Mouse (Mus musculus) kidney, postnatal 0 days (tissue): Measurements from ENCODE around the gene Aff4. TPM values are rescaled to one million over a fixed set of nuclear protein-coding genes. Genes with fewer than 3 reads are reported as not detected.

ENCODE experiments used
- ATAC-seq: fragments of 200-750 bp; cut with Nextera tagmentation; replicated peaks from 2 replicates; pipeline ENCODE4 v1.8.0; 2017; ENCODE audit warnings: low read depth, moderate number of reproducible peaks, moderate TSS enrichment, moderate library complexity; ENCODE audit not compliant: low FRiP score
- DNase-seq: peaks from one replicate; pipeline ENCODE4 v3.0.0-alpha.2; 2016; ENCODE audit warnings: low spot score
- H3K27ac ChIP-seq: fragments of 300-500 bp; sonication (generic); 2 replicates; pipeline ENCODE4 v1.5.1; 2014; ENCODE audit warnings: mild to moderate bottlenecking
- H3K27me3 ChIP-seq: fragments of 300-500 bp; sonication (generic); 2 replicates; pipeline ENCODE4 v1.6.1; 2014; ENCODE audit warnings: low read length, mixed read lengths; ENCODE audit not compliant: insufficient read depth
- H3K36me3 ChIP-seq: fragments of 300-500 bp; sonication (generic); 2 replicates; pipeline ENCODE4 v1.6.1; 2014; ENCODE audit warnings: low read length, mixed read lengths; ENCODE audit not compliant: insufficient read depth
- H3K4me1 ChIP-seq: fragments of 300-500 bp; sonication (generic); replicated peaks from 2 replicates; pipeline ENCODE4 v1.6.1; 2014; ENCODE audit warnings: antibody characterized with exemption, low read length, mixed read lengths; ENCODE audit not compliant: insufficient read depth
- H3K4me2 ChIP-seq: fragments of 300-500 bp; sonication (generic); 2 replicates; pipeline ENCODE4 v1.6.1; 2014; ENCODE audit warnings: mild to moderate bottlenecking, low read length, moderate library complexity, mixed read lengths
- H3K4me3 ChIP-seq: fragments of 300-500 bp; sonication (generic); replicated peaks from 2 replicates; pipeline ENCODE4 v1.5.1; 2014; ENCODE audit warnings: low read depth, low read length
- H3K9ac ChIP-seq: fragments of 300-500 bp; sonication (generic); 2 replicates; pipeline ENCODE4 v1.6.1; 2014; ENCODE audit warnings: low read depth, low read length
- H3K9me3 ChIP-seq: fragments of 300-500 bp; sonication (generic); replicated peaks from 2 replicates; pipeline ENCODE4 v1.6.1; 2016; ENCODE audit warnings: low read length, inconsistent platforms, mixed read lengths
- CTCF ChIP-seq: IDR thresholded peaks from 2 replicates; pipeline ENCODE4 v1.5.1; 2016; ENCODE audit warnings: antibody characterized with exemption, low read depth, mild to moderate bottlenecking, moderate library complexity
- WGBS: fragments of 180-500 bp; shearing (Covaris S2); extraction: QIAGEN DNeasy Blood & Tissue Kit; methylation state at CpG from one replicate; pipeline ENCODE4 v1.1.7; 2014; 5-methylcytosine and 5-hydroxymethylcytosine counted together
- polyA plus RNA-seq: library from polyadenylated mRNA; unstranded; fragments of >200 nt; fragmentation: Nextera tagmentation; extraction: Ambion mirVana; gene quantifications from 2 replicates; pipeline ENCODE4 v1.2.1, GENCODE M21; 2015

Aff4 gene
- polyA plus RNA-seq, 1 experiment from 2014 or later = 33.9 TPM

DNA sequence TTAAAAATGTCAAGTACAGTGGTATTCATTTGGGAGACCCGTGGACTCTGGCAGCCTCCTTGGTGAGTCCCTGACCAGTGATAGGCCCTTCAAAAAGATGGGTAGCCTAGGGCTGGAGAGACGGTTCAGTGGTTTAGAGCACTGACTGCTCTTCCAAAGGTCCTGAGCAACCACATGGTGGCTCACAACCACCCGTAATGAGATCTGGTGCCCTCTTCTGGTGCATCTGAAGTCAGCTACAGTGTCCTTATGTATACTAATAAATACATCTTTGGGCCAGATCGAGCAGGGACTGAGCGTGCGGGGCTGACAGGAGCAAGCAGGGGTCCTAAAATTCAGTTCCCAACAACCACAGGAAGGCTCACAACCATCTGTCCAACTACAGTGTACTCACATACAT is 93.2 kb downstream of the Aff4 start:
- no peaks in the 10 kb centered on the region for H3K9me3 ChIP-seq
- TF ChIP-seq CTCF = peak; percentile 78
- no peak overlapping the region for H3K9ac ChIP-seq
- ATAC-seq (no peak), DNase-seq (no peak)
- no peak overlapping the region for H3K27ac ChIP-seq
- WGBS = 35% methylated on average over 6 of the region's 6 CpGs
- H3K4me1 ChIP-seq = no peaks in the 10 kb centered on the region
- no peak overlapping the region for H3K4me2 ChIP-seq
- no peaks in the 10 kb centered on the region for H3K27me3 ChIP-seq
- H3K4me3 ChIP-seq = no peak overlapping the region
- no peaks in the 10 kb centered on the region for H3K36me3 ChIP-seq

DNA sequence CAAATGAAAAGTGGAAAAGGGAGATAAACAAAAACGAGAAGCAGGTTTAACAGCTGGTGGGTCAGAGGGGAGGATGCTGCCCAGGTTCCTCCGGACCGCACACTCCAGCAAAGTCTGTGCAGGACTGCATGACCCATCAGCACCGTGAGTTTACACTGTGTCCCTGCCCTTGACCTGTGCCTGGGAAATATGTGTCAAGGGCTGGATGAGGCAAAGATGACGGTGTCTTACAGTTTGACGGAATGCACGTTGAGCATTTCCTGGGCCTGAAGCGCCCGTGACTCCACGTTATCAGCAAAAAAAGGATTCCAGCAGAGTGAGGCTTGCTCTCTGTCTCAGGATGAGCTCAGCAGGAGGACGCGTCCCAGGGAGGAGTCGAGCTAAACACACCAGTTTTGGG is 94.9 kb downstream of the Aff4 start:
- TF ChIP-seq CTCF = no peak
- H3K9me3 ChIP-seq = no peaks in the 10 kb centered on the region
- no peak overlapping the region for H3K4me3 ChIP-seq
- 63% methylated on average over 13 of the region's 13 CpGs for WGBS
- H3K27ac ChIP-seq = no peak overlapping the region
- no peak for ATAC-seq
- H3K9ac ChIP-seq = no peak overlapping the region
- DNase-seq = no peak
- H3K4me1 ChIP-seq = no peaks in the 10 kb centered on the region
- H3K27me3 ChIP-seq = no peaks in the 10 kb centered on the region
- no peak overlapping the region for H3K4me2 ChIP-seq
- H3K36me3 ChIP-seq = no peaks in the 10 kb centered on the region

DNA sequence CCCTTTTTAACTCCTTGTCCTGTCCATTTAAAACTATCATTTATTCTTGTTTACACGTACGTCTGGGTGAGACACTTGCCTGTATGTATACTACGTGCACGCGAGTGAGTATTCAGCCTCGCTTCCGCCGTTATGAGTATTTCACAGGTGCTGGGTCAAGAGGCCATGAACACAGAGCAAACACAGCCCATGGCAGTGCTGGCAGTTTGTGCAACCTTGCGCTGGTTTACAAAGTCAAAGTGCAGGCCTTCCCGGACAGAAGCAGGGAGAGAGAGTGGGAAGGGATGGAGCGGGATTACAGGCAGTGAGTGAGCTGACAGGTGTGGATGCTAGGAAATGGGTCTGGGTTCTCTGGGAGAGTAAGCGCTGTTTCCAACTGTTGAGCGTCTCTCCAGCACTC is 95.5 kb downstream of the Aff4 start:
- DNase-seq = no peak
- no peaks in the 10 kb centered on the region for H3K4me1 ChIP-seq
- no peak overlapping the region for H3K4me3 ChIP-seq
- no peak for ATAC-seq
- no peaks in the 10 kb centered on the region for H3K36me3 ChIP-seq
- no peaks in the 10 kb centered on the region for H3K9me3 ChIP-seq
- H3K27ac ChIP-seq = no peak overlapping the region
- H3K9ac ChIP-seq = no peak overlapping the region
- no peak for TF ChIP-seq CTCF
- 91% methylated on average over 13 of the region's 13 CpGs for WGBS
- H3K27me3 ChIP-seq = no peaks in the 10 kb centered on the region
- H3K4me2 ChIP-seq = no peak overlapping the region

DNA sequence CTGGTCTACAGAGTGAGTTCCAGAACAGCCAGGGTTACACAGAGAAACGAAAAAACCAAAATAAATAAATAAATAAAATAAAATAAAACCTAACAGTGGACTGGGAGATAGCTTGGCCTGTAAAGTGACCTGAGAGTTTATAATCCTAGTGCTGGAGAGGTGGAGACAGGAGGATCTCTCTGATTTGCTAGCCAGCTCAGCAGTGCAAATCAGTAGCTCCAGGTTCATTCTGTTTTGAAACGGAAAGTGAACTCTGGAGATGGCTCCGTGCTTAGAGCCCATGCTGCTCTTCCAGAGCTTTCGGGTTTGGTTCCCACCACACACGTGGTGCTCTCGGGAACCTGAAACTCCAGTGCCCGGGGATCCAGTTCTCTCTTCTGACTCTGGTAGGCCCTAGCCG is 97.4 kb downstream of the Aff4 start:
- TF ChIP-seq CTCF = no peak
- Histone ChIP-seq H3K9me3 (no peaks in the 10 kb centered on the region), H3K27ac (no peak overlapping the region), H3K4me1 (no peaks in the 10 kb centered on the region), H3K4me3 (no peak overlapping the region), H3K27me3 (no peaks in the 10 kb centered on the region), H3K4me2 (no peak overlapping the region), H3K36me3 (no peaks in the 10 kb centered on the region), H3K9ac (no peak overlapping the region)
- DNase-seq (no peak), ATAC-seq (no peak)
- WGBS = 89% methylated on average over 8 of the region's 8 CpGs

DNA sequence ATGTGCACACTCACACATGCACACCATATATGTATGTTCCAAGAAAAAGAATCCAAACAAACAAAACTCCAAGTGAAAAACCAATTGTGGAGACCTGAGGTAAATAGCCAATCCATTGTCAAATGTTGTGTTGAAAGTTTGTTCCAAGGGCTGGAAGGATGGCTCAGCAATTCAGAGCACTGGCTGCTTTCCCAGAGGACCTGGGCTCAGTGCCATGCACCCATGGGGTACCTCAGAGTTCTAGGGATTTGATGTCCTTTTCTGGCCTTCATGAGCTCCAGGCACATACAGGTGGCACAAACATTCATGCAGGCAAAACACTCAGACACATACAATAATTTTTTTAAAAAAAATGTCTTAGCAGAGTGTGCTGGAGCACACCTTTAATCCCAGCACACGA is 97.9 kb downstream of the Aff4 start:
- DNase-seq (no peak), ATAC-seq (no peak)
- no peak overlapping the region for H3K4me3 ChIP-seq
- H3K27ac ChIP-seq = no peak overlapping the region
- no peaks in the 10 kb centered on the region for H3K27me3 ChIP-seq
- no peaks in the 10 kb centered on the region for H3K9me3 ChIP-seq
- H3K4me2 ChIP-seq = no peak overlapping the region
- no peak for TF ChIP-seq CTCF
- H3K9ac ChIP-seq = no peak overlapping the region
- no peaks in the 10 kb centered on the region for H3K36me3 ChIP-seq
- H3K4me1 ChIP-seq = no peaks in the 10 kb centered on the region
- WGBS = 76% methylated on average over 1 of the region's 1 CpGs

DNA sequence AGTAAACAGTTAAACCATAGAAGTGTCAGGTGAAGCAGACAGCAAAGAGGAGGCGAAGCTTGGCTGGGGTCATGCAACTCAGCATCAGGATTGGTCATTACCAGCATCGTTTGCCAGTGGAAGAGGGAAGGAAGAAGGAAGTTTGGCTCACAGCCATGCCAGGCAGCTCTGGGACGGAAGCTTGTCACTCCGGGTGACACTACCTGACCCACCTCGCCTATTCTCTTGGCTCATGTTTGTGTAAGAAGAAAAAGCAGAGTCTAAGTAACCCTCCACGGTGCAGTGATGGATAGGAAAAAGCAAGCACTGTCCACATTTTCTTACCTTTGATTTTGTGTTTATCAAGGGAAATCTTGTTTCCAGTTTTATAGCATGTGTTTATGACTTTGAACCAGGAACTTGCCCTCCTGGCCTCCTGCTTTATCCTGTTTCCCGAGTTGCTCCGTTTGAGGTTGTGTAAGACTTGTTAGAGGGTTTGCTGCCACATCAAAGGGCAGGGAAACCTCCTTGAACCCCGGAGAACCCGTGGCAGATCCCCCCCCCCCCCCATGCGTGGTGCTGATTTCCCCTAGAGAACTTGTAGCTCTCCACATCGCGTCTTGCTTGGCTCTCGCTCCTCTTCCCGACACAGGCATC is 99.6 kb downstream of the Aff4 start:
- H3K4me2 ChIP-seq = no peak overlapping the region
- no peaks in the 10 kb centered on the region for H3K9me3 ChIP-seq
- ATAC-seq (no peak), DNase-seq (no peak)
- no peak overlapping the region for H3K27ac ChIP-seq
- H3K36me3 ChIP-seq = no peaks in the 10 kb centered on the region
- no peak overlapping the region for H3K9ac ChIP-seq
- no peaks in the 10 kb centered on the region for H3K27me3 ChIP-seq
- TF ChIP-seq CTCF = no peak
- WGBS = 21% methylated on average over 15 of the region's 15 CpGs
- H3K4me3 ChIP-seq = no peak overlapping the region
- no peaks in the 10 kb centered on the region for H3K4me1 ChIP-seq

DNA sequence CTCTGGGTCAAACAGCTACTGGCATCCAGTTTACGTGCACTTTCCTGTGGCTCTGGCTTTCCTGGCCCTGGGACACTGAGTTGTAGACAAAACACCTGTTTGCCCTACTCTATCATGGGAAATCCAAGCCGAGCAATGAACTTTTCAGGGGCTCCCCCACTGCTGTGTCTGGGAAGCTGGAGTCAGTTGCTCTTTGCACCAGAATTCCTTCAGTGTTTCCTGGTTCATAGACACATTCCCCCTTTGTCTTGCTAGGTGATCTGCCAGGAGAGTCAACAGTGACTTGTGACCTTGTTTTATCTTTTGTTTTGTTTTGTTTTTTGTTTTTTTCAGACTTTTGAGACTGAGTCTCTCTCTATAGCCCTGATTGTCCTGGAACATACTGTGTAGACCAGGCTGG is 100.7 kb downstream of the Aff4 start:
- WGBS = 40% methylated on average over 2 of the region's 2 CpGs
- Histone ChIP-seq H3K36me3 (no peaks in the 10 kb centered on the region), H3K27me3 (no peaks in the 10 kb centered on the region), H3K4me1 (no peaks in the 10 kb centered on the region), H3K4me3 (no peak overlapping the region), H3K9ac (no peak overlapping the region), H3K4me2 (no peak overlapping the region), H3K27ac (no peak overlapping the region), H3K9me3 (no peaks in the 10 kb centered on the region)
- TF ChIP-seq CTCF = no peak
- DNase-seq = no peak
- no peak for ATAC-seq
